Mouse (Mus musculus): ENCODE data around the gene Meis3.
A peak's percentile ranks its signal among the peaks of the same experiment; 100 is the strongest.

The Meis3 gene

GRCm38 (mm10) chr7:16174597-16175541 is at the start of gene Meis3:
Meis3 (plus strand) TSS chr7:16175090.
- no peak for DNase-seq (ENCODE audit: low spot score)

GRCm38 (mm10) chr7:16125829-16126228 is 49.1 kb upstream of the Meis3 start:
- DNase-seq (ENCODE audit: low spot score), result no peak

- DNase-seq (ENCODE audit: low spot score), result no peak
Observed at GRCm38 (mm10) chr7:16128344-16128743, 46.5 kb upstream of the Meis3 start.

- no peak for DNase-seq (ENCODE audit: low spot score)
Observed at GRCm38 (mm10) chr7:16128899-16129298, 46.0 kb upstream of the Meis3 start.

GRCm38 (mm10) chr7:16129421-16129845 is 45.5 kb upstream of the Meis3 start, which contains the start of gene Slc8a2:
Slc8a2 (plus strand) TSS chr7:16129826.
- no peak for DNase-seq (ENCODE audit: low spot score)

GRCm38 (mm10) chr7:16129846-16130691 is 44.8 kb upstream of the Meis3 start:
- no peak for DNase-seq (ENCODE audit: low spot score)

GRCm38 (mm10) chr7:16130956-16131634 is 43.8 kb upstream of the Meis3 start:
- DNase-seq (ENCODE audit: low spot score), result no peak

- no peak for DNase-seq (ENCODE audit: low spot score)
Observed at GRCm38 (mm10) chr7:16132161-16132581, 42.7 kb upstream of the Meis3 start.

GRCm38 (mm10) chr7:16132926-16133325 is 42.0 kb upstream of the Meis3 start:
- DNase-seq (ENCODE audit: low spot score), result no peak

GRCm38 (mm10) chr7:16133691-16134090 is 41.2 kb upstream of the Meis3 start:
- DNase-seq (ENCODE audit: low spot score), result no peak

- no peak for DNase-seq (ENCODE audit: low spot score)
Observed at GRCm38 (mm10) chr7:16134951-16135392, 39.9 kb upstream of the Meis3 start.

GRCm38 (mm10) chr7:16146489-16147410 is 28.1 kb upstream of the Meis3 start:
- DNase-seq (ENCODE audit: low spot score), result no peak

- DNase-seq (ENCODE audit: low spot score), result no peak
Observed at GRCm38 (mm10) chr7:16147643-16148042, 27.2 kb upstream of the Meis3 start.

- DNase-seq (ENCODE audit: low spot score), result peak; percentile 81
Observed at GRCm38 (mm10) chr7:16149241-16149640, 25.6 kb upstream of the Meis3 start.

GRCm38 (mm10) chr7:16150191-16151145 is 24.4 kb upstream of the Meis3 start:
- no peak for DNase-seq (ENCODE audit: low spot score)

GRCm38 (mm10) chr7:16153522-16153921 is 21.4 kb upstream of the Meis3 start:
- no peak for DNase-seq (ENCODE audit: low spot score)

- no peak for DNase-seq (ENCODE audit: low spot score)
Observed at GRCm38 (mm10) chr7:16155132-16155872, 19.6 kb upstream of the Meis3 start.

GRCm38 (mm10) chr7:16156105-16156714 is 18.7 kb upstream of the Meis3 start:
- DNase-seq (ENCODE audit: low spot score), result no peak

GRCm38 (mm10) chr7:16158735-16159134 is 16.2 kb upstream of the Meis3 start:
- no peak for DNase-seq (ENCODE audit: low spot score)

Data from layer of hippocampus, adult 9-10 months (tissue).